Mouse (Mus musculus): ENCODE results near the gene Dlg4. TPM values are rescaled to one million over a fixed set of nuclear protein-coding genes. Genes with fewer than 3 reads are reported as not detected.

Dlg4 gene
- polyA plus RNA-seq, 1 experiment from 2014 or later = 13.8 TPM

GRCm38 (mm10) chr11:70077441-70077840 is 60.7 kb downstream of the Dlg4 start:
- H3K4me1 ChIP-seq = peaks cover 4% of the 10 kb centered on the region
- 76% methylated on average over 3 of the region's 3 CpGs for WGBS
- no peak for DNase-seq (ENCODE audit: extremely low spot score, low spot score)
- no peaks in the 10 kb centered on the region for H3K36me3 ChIP-seq (replicated peaks)
- H3K27ac ChIP-seq = no peak overlapping the region
- no peak overlapping the region for H3K4me3 ChIP-seq
- no peaks in the 10 kb centered on the region for H3K9me3 ChIP-seq
- no peaks in the 10 kb centered on the region for H3K27me3 ChIP-seq (ENCODE audit: poor library complexity, severe bottlenecking)

GRCm38 (mm10) chr11:70079175-70079574 is 62.4 kb downstream of the Dlg4 start:
- no peak overlapping the region for H3K4me3 ChIP-seq
- WGBS = 82% methylated on average over 6 of the region's 6 CpGs
- H3K27me3 ChIP-seq (ENCODE audit: poor library complexity, severe bottlenecking) = no peaks in the 10 kb centered on the region
- peaks cover 4% of the 10 kb centered on the region for H3K4me1 ChIP-seq
- no peak for DNase-seq (ENCODE audit: extremely low spot score, low spot score)
- H3K9me3 ChIP-seq = no peaks in the 10 kb centered on the region
- H3K27ac ChIP-seq = no peak overlapping the region
- no peaks in the 10 kb centered on the region for H3K36me3 ChIP-seq (replicated peaks)

GRCm38 (mm10) chr11:70079928-70080327 is 63.2 kb downstream of the Dlg4 start:
- WGBS = 87% methylated on average over 7 of the region's 7 CpGs
- Histone ChIP-seq H3K4me1 (peaks cover 2% of the 10 kb centered on the region), H3K4me3 (no peak overlapping the region), H3K27me3 (ENCODE audit: poor library complexity, severe bottlenecking) (no peaks in the 10 kb centered on the region), H3K36me3 (replicated peaks) (no peaks in the 10 kb centered on the region), H3K9me3 (no peaks in the 10 kb centered on the region), H3K27ac (no peak overlapping the region)
- DNase-seq (ENCODE audit: extremely low spot score, low spot score) = no peak

DNA sequence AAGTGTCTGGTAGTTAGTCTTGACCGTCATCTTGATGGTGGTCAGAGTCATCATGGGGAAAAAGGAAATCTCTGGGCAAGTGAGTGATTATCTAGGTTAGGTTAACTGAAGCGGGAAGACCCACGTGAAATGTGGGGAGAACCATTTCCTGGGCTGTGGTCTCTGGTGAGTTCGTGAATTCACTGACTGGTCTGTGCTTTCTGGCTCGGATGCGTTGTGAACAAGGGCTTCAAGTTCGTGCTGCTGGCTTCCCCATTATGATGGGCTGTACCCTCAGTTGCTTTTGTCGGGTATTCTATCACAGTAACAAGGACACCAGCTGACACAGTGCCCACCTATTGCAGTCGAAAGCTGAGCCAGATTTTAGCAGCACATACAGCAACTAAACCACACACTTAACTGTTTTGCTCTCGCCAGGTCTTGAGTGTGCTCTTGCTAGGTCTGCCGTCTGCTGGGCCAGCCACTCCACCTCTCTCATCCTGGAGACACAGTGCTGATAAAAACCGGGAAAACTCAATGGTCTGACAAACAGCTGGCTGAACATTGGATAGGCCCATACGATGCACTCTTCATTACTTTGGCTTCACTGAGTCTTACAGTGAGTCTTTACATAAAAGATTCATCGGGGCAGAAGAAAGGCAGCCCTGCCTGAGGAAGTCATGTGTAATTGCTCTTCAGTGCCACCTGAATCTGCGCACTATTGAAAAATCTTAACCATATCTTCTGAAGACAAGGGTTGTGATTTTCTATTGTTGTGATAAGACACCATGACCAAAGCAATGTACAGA is 64.3 kb downstream of the Dlg4 start:
- no peak overlapping the region for H3K4me3 ChIP-seq
- H3K36me3 ChIP-seq (replicated peaks) = no peaks in the 10 kb centered on the region
- H3K27ac ChIP-seq = no peak overlapping the region
- DNase-seq (ENCODE audit: extremely low spot score, low spot score) = no peak
- WGBS = 88% methylated on average over 15 of the region's 15 CpGs
- H3K4me1 ChIP-seq = no peaks in the 10 kb centered on the region
- no peaks in the 10 kb centered on the region for H3K9me3 ChIP-seq
- H3K27me3 ChIP-seq (ENCODE audit: poor library complexity, severe bottlenecking) = no peaks in the 10 kb centered on the region

DNA sequence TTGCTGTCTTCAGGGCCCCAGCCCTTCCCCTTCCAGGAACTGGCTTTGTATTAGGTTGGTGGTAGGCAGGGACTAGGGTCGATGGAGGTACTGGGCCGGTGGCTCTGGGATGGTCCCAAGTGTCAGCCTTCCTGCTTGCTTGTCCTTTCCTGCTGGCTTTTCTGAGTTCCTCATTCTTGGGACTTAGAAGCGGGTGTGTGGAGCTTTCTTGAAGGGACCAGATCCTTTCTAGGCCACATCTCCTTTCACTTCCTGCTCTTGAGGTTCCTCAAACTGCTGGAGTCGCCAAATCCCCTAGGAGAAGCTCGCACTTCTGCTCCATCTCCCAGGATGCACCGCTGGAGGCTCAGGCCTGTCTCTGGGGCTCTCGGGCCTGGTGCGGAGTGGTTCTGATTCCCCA is 67.8 kb downstream of the Dlg4 start:
- H3K27ac ChIP-seq = 0 out of 2 replicates have a peak overlapping the region, but pooled peaks have one; percentile 8
- no peak overlapping the region for H3K4me3 ChIP-seq
- no peaks in the 10 kb centered on the region for H3K27me3 ChIP-seq (ENCODE audit: poor library complexity, severe bottlenecking)
- no peaks in the 10 kb centered on the region for H3K36me3 ChIP-seq (replicated peaks)
- DNase-seq (ENCODE audit: extremely low spot score, low spot score) = no peak
- no peaks in the 10 kb centered on the region for H3K4me1 ChIP-seq
- WGBS = 84% methylated on average over 8 of the region's 8 CpGs
- no peaks in the 10 kb centered on the region; the same call in 1 of the 2 replicates for H3K9me3 ChIP-seq

- H3K36me3 ChIP-seq (replicated peaks) = no peaks in the 10 kb centered on the region
- no peaks in the 10 kb centered on the region for H3K27me3 ChIP-seq (ENCODE audit: poor library complexity, severe bottlenecking)
- no peak for DNase-seq (ENCODE audit: extremely low spot score, low spot score)
- no peaks in the 10 kb centered on the region for H3K4me1 ChIP-seq
- 83% methylated on average over 12 of the region's 12 CpGs for WGBS
- H3K4me3 ChIP-seq = no peak within 1 kb of the TSS
- no peaks in the 10 kb centered on the region for H3K9me3 ChIP-seq
- no peak within 1 kb of the TSS for H3K27ac ChIP-seq
These were observed 75.4 kb downstream of the Dlg4 start, which contains the start of gene Asgr2 for GRCm38 (mm10) chr11:70091986-70092783. Gene Asgr2, plus strand, starts transcription at chr11:70092644.

MicroRNAs encoded within 50 kb of the gene (microRNA counts, 519-probe panel; counts per million panel counts)
- microRNA mmu-miR-324-3p (341 counts per million, percentile 65 among the panel's probes with 10 or more counts), microRNA mmu-miR-324-5p (3,709 counts per million, percentile 75 among the panel's probes with 10 or more counts)

Small RNA genes within 50 kb of the gene (microRNA-seq; reads per million reads assigned to microRNA genes)
- gene Gm44349 = not detected
- 3,655 reads per million, percentile 87 among the genes with 10 or more reads in this experiment for gene Mir324

Other genes starting within 250 kb of the Dlg4 start
- 1.0 and 1.5 TPM in 2 replicates for gene Chrnb1, start 221.0 kb upstream of the Dlg4 start, polyA plus RNA-seq (2016; fragmentation: Nextera tagmentation; extraction: Ambion mirVana)
- gene Fgf11, start 215.1 kb upstream of the Dlg4 start, polyA plus RNA-seq (2016; fragmentation: Nextera tagmentation; extraction: Ambion mirVana) = 0.73 TPM in 2 replicates
- gene Tmem102, start 211.3 kb upstream of the Dlg4 start, polyA plus RNA-seq (2016; fragmentation: Nextera tagmentation; extraction: Ambion mirVana) = 0.71 and 0.95 TPM in 2 replicates
- gene Gm39566, start 201.6 kb upstream of the Dlg4 start, polyA plus RNA-seq (2016; fragmentation: Nextera tagmentation; extraction: Ambion mirVana) = not detected in 2 replicates
- not detected in 2 replicates for gene Spem2, start 198.5 kb upstream of the Dlg4 start, polyA plus RNA-seq (2016; fragmentation: Nextera tagmentation; extraction: Ambion mirVana)
- 0.19 TPM in 1 of 2 replicates, not detected in the other for gene Spem1, start 194.8 kb upstream of the Dlg4 start, polyA plus RNA-seq (2016; fragmentation: Nextera tagmentation; extraction: Ambion mirVana)
- gene Nlgn2, start 179.2 kb upstream of the Dlg4 start, polyA plus RNA-seq (2016; fragmentation: Nextera tagmentation; extraction: Ambion mirVana) = 4.7 and 5.2 TPM in 2 replicates
- 259 and 290 TPM in 2 replicates for gene Tmem256, start 178.4 kb upstream of the Dlg4 start, polyA plus RNA-seq (2016; fragmentation: Nextera tagmentation; extraction: Ambion mirVana)
- gene Plscr3, start 170.6 kb upstream of the Dlg4 start, polyA plus RNA-seq (2016; fragmentation: Nextera tagmentation; extraction: Ambion mirVana) = 67.5 and 67.6 TPM in 2 replicates
- gene Tnk1, start 158.2 kb upstream of the Dlg4 start, polyA plus RNA-seq (2016; fragmentation: Nextera tagmentation; extraction: Ambion mirVana) = 0.79 and 1.9 TPM in 2 replicates
- not detected in 2 replicates for gene Tmem95, start 138.9 kb upstream of the Dlg4 start, polyA plus RNA-seq (2016; fragmentation: Nextera tagmentation; extraction: Ambion mirVana)
- gene Kctd11, start 135.5 kb upstream of the Dlg4 start, polyA plus RNA-seq (2016; fragmentation: Nextera tagmentation; extraction: Ambion mirVana) = 4.8 and 6.7 TPM in 2 replicates
- gene Acap1, start 121.4 kb upstream of the Dlg4 start, polyA plus RNA-seq (2016; fragmentation: Nextera tagmentation; extraction: Ambion mirVana) = 0.84 and 1.3 TPM in 2 replicates
- 11.9 and 12.2 TPM in 2 replicates for gene 2810408A11Rik, start 116.0 kb upstream of the Dlg4 start, polyA plus RNA-seq (2016; fragmentation: Nextera tagmentation; extraction: Ambion mirVana)
- gene Neurl4, start 115.9 kb upstream of the Dlg4 start, polyA plus RNA-seq (2016; fragmentation: Nextera tagmentation; extraction: Ambion mirVana) = 14.3 and 14.8 TPM in 2 replicates
- 92.4 and 97.3 TPM in 2 replicates for gene Gps2, start 103.1 kb upstream of the Dlg4 start, polyA plus RNA-seq (2016; fragmentation: Nextera tagmentation; extraction: Ambion mirVana)
- gene Eif5a, start 95.0 kb upstream of the Dlg4 start, polyA plus RNA-seq (2016; fragmentation: Nextera tagmentation; extraction: Ambion mirVana) = 2,970 and 2,997 TPM in 2 replicates
- 5.7 and 6.4 TPM in 2 replicates for gene Ybx2, start 81.1 kb upstream of the Dlg4 start, polyA plus RNA-seq (2016; fragmentation: Nextera tagmentation; extraction: Ambion mirVana)
- 14.2 and 15.7 TPM in 2 replicates for gene Slc2a4, start 68.8 kb upstream of the Dlg4 start, polyA plus RNA-seq (2016; fragmentation: Nextera tagmentation; extraction: Ambion mirVana)
- 19.7 and 21.9 TPM in 2 replicates for gene Cldn7, start 52.2 kb upstream of the Dlg4 start, polyA plus RNA-seq (2016; fragmentation: Nextera tagmentation; extraction: Ambion mirVana)
- gene Ctdnep1, start 35.8 kb upstream of the Dlg4 start, polyA plus RNA-seq (2016; fragmentation: Nextera tagmentation; extraction: Ambion mirVana) = 21.5 and 23.4 TPM in 2 replicates
- 159 TPM in 2 replicates for gene Elp5, start 34.4 kb upstream of the Dlg4 start, polyA plus RNA-seq (2016; fragmentation: Nextera tagmentation; extraction: Ambion mirVana)
- 318 and 331 TPM in 2 replicates for gene Gabarap, start 25.8 kb upstream of the Dlg4 start, polyA plus RNA-seq (2016; fragmentation: Nextera tagmentation; extraction: Ambion mirVana)
- gene Phf23, start 21.2 kb upstream of the Dlg4 start, polyA plus RNA-seq (2016; fragmentation: Nextera tagmentation; extraction: Ambion mirVana) = 94.5 and 96.2 TPM in 2 replicates
- gene Dvl2, start 16.3 kb upstream of the Dlg4 start, polyA plus RNA-seq (2016; fragmentation: Nextera tagmentation; extraction: Ambion mirVana) = 44.3 and 51.6 TPM in 2 replicates
- 41.0 and 44.1 TPM in 2 replicates for gene Acadvl, start 1.5 kb upstream of the Dlg4 start, polyA plus RNA-seq (2016; fragmentation: Nextera tagmentation; extraction: Ambion mirVana)
- gene Asgr1, start 37.1 kb downstream of the Dlg4 start, polyA plus RNA-seq (2016; fragmentation: Nextera tagmentation; extraction: Ambion mirVana) = 0.71 and 1.2 TPM in 2 replicates
- gene Asgr2, start 75.7 kb downstream of the Dlg4 start, polyA plus RNA-seq (2016; fragmentation: Nextera tagmentation; extraction: Ambion mirVana) = not detected in 2 replicates
- gene Mgl2, start 113.4 kb downstream of the Dlg4 start, polyA plus RNA-seq (2016; fragmentation: Nextera tagmentation; extraction: Ambion mirVana) = not detected in 2 replicates
- gene Clec10a, start 139.3 kb downstream of the Dlg4 start, polyA plus RNA-seq (2016; fragmentation: Nextera tagmentation; extraction: Ambion mirVana) = not detected in 2 replicates
- 0.79 and 1.2 TPM in 2 replicates for gene Slc16a11, start 195.8 kb downstream of the Dlg4 start, polyA plus RNA-seq (2016; fragmentation: Nextera tagmentation; extraction: Ambion mirVana)
- gene Slc16a13, start 204.1 kb downstream of the Dlg4 start, polyA plus RNA-seq (2016; fragmentation: Nextera tagmentation; extraction: Ambion mirVana) = 14.6 and 16.1 TPM in 2 replicates
- gene Bcl6b, start 212.9 kb downstream of the Dlg4 start, polyA plus RNA-seq (2016; fragmentation: Nextera tagmentation; extraction: Ambion mirVana) = 4.5 and 4.7 TPM in 2 replicates
- gene 0610010K14Rik, start 221.0 kb downstream of the Dlg4 start, polyA plus RNA-seq (2016; fragmentation: Nextera tagmentation; extraction: Ambion mirVana) = 227 TPM in 2 replicates
- gene Gm21988, start 222.9 kb downstream of the Dlg4 start, polyA plus RNA-seq (2016; fragmentation: Nextera tagmentation; extraction: Ambion mirVana) = 7.9 and 10.1 TPM in 2 replicates
- 83.9 and 92.7 TPM in 2 replicates for gene Rnasek, start 222.9 kb downstream of the Dlg4 start, polyA plus RNA-seq (2016; fragmentation: Nextera tagmentation; extraction: Ambion mirVana)
- gene Alox12, start 238.4 kb downstream of the Dlg4 start, polyA plus RNA-seq (2016; fragmentation: Nextera tagmentation; extraction: Ambion mirVana) = 2.5 and 2.7 TPM in 2 replicates

All from forebrain, embryonic 10.5 days (tissue).